Mouse (Mus musculus) thymus, postnatal 14 days (tissue): ENCODE results near the gene Gm10840.

Source experiments
- DNase-seq: peaks from one replicate; pipeline ENCODE4 v3.0.0; 2021

The Gm10840 gene

GRCm38 (mm10) chr11:106159921-106160840, 469 bp upstream of the Gm10840 start:
- peak; percentile 94 for DNase-seq

- DNase-seq, result no peak
Observed at GRCm38 (mm10) chr11:106162237-106162636, 1.6 kb downstream of the Gm10840 start.

- DNase-seq, result no peak
Observed at GRCm38 (mm10) chr11:106163546-106163945, 2.9 kb downstream of the Gm10840 start.

GRCm38 (mm10) chr11:106164601-106165180, 4.0 kb downstream of the Gm10840 start:
- no peak for DNase-seq

- peak; percentile 74 for DNase-seq
Observed at GRCm38 (mm10) chr11:106167435-106167834, 6.8 kb downstream of the Gm10840 start.

- DNase-seq, result peak; percentile 88
Observed at GRCm38 (mm10) chr11:106170807-106171206, 10.2 kb downstream of the Gm10840 start.

- no peak for DNase-seq
Observed at GRCm38 (mm10) chr11:106173228-106173627, 12.6 kb downstream of the Gm10840 start.

- no peak for DNase-seq
Observed at GRCm38 (mm10) chr11:106174372-106174771, 13.7 kb downstream of the Gm10840 start.

- no peak for DNase-seq
Observed at GRCm38 (mm10) chr11:106175081-106175480, 14.4 kb downstream of the Gm10840 start.

GRCm38 (mm10) chr11:106176372-106176771, 15.7 kb downstream of the Gm10840 start:
- DNase-seq, result no peak

- no peak for DNase-seq
Observed at GRCm38 (mm10) chr11:106178036-106178782, 17.6 kb downstream of the Gm10840 start.

- DNase-seq, result no peak
Observed at GRCm38 (mm10) chr11:106179711-106180448, 19.2 kb downstream of the Gm10840 start.

- no peak for DNase-seq
Observed at GRCm38 (mm10) chr11:106180449-106180801, 19.8 kb downstream of the Gm10840 start.

GRCm38 (mm10) chr11:106187326-106187725, 26.7 kb downstream of the Gm10840 start:
- DNase-seq, result no peak

GRCm38 (mm10) chr11:106191716-106192115, 31.1 kb downstream of the Gm10840 start:
- DNase-seq, result no peak

GRCm38 (mm10) chr11:106192241-106192640, 31.6 kb downstream of the Gm10840 start:
- no peak for DNase-seq

GRCm38 (mm10) chr11:106192657-106193370, 32.2 kb downstream of the Gm10840 start:
- peak; percentile 19 for DNase-seq

- peak; percentile 98 for DNase-seq
Observed at GRCm38 (mm10) chr11:106193371-106194154, 32.9 kb downstream of the Gm10840 start.

- no peak for DNase-seq
Observed at GRCm38 (mm10) chr11:106194155-106194541, 33.5 kb downstream of the Gm10840 start.

GRCm38 (mm10) chr11:106194891-106195290, 34.2 kb downstream of the Gm10840 start:
- DNase-seq, result no peak

- DNase-seq, result no peak
Observed at GRCm38 (mm10) chr11:106195341-106195740, 34.7 kb downstream of the Gm10840 start.
